Mouse (Mus musculus): ENCODE data around the gene Folr2.
A peak's percentile ranks its signal among the peaks of the same experiment; 100 is the strongest.

Gene Folr2

GRCm38 (mm10) chr7:101857094-101857493 is at the start of gene Folr2:
TSS of gene Folr2 (minus strand) at chr7:101857194.
- no peak for DNase-seq

DNA sequence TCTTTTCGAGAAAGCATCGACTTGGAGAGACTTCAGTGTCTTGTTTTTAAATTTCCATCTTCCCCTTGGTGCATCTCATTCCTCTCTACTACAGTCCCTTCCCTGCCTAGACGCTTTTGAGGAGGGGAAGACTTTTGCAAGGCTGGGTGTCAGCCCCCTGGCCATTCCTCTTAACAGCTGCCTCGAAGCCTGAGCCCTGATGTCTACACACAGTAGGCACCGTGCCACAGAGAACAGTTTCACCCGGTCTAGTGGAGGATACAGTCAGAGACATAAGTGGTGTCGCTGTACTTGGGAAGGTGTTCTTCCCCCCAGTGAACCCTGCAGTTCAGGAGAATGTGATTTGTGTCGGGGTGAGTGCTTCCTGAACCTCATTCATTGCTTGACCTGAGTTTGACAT is 49.7 kb upstream of the Folr2 start:
- no peak for DNase-seq

DNA sequence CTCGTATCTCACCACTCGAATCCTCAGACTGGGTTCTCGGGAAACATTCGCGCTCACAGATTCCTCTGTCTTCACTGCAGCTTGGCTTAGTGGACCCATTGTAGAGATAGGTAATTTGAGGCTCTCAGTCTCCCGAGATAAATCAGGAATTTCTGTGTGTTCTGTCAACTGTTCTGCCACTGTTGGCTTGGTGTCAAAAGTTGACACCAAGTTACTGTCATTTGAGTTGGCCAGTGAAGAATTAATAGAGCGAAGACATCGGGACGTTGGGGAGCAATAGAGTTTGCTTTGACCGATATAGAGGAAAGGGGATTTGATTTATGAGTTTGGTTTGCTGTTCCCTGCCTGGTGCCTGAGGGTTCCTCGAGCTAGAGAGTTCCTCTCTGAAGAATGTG is 49.3 kb upstream of the Folr2 start, which contains the start of gene Tomt:
TSS of gene Tomt (minus strand) at position 73 of the 395 bp plus-strand sequence.
- DNase-seq = no peak

DNA sequence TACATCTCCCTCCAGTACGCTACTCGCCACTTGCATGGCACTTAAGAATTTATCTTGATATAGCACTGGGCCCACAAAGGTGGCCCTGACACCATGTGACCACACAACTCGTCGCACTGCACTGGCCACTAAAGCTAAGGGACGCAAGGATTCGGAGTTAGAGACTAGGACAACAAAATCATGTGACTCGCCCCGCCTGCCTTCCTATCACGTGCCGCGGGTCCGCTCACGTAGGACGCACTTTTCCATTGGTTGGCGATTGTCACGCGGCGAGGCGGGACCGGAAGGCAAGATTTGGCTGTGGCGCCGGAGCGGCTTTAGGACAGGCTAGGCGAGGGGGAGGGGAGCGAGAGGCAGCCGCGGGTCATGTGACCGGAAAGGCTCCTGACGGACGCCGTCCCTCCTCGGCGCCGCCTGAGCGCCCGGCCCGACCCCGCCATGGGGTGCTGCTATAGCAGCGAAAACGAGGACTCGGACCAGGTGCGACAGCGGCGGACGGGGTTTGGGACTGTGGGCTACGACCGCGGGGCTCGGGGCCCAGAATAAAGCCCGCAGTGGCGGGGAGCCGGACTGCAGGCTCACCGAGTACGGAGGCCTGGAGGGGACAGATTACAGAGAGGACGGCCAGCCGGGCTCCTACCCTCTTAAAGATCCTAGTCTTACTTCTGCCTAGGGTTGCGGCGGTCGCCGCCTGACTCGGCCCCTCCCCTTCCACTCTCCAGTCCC is 48.7 kb upstream of the Folr2 start, which contains the start of gene Lamtor1:
TSS of gene Lamtor1 (plus strand) at position 344 of the 726 bp plus-strand sequence.
- DNase-seq = peak; percentile 97 to 98

DNA sequence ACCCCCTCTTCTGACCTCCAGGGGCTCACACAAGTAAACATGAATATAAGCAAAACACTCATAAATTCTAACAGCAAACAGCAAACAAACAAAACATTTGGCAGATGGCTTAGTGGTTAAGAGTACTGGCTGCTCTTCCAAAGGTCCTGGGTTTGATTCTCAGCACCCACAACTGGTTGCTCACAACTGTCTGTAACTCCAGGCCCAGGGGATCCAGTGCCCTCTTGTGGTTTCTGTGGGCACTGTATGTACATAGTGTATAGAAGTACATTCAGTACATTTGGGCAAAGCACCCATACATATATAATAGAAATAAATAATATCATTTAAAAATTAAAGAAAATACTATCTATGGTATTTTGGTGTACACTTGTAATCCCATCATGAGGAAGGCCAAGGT is 45.9 kb upstream of the Folr2 start:
- DNase-seq = no peak

GRCm38 (mm10) chr7:101901969-101902368 is 45.0 kb upstream of the Folr2 start:
- no peak for DNase-seq

- no peak for DNase-seq
These were observed 43.5 kb upstream of the Folr2 start for GRCm38 (mm10) chr7:101900331-101901097.

- DNase-seq = peak; percentile 95 to 97
These were observed 39.4 kb upstream of the Folr2 start for GRCm38 (mm10) chr7:101896104-101897066.

GRCm38 (mm10) chr7:101895695-101896094 is 38.7 kb upstream of the Folr2 start:
- no peak for DNase-seq

GRCm38 (mm10) chr7:101888460-101888859 is 31.5 kb upstream of the Folr2 start:
- DNase-seq = no peak

- no peak for DNase-seq
These were observed 29.3 kb upstream of the Folr2 start for GRCm38 (mm10) chr7:101886274-101886673.

DNA sequence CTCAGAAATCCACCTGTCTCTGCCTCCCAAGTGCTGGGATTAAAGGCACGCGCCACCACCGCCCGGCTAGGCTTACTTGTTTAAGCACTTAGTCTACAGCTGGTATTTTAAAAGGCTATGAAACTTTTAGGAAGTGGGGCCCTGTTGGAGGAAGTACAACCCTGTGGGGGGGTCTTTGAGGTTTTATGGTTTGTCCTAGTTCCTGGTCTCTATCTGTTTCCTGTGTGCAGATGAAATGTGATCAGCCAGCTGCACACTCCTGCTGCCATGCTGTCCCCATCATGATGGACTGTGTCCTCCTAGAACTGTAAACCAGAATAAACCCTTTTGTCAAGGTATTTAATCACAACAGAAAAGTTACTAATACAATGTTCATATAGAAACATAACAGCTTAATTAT is 27.2 kb upstream of the Folr2 start:
- no peak for DNase-seq

- no peak for DNase-seq
These were observed 25.6 kb upstream of the Folr2 start for GRCm38 (mm10) chr7:101882413-101883154.

DNA sequence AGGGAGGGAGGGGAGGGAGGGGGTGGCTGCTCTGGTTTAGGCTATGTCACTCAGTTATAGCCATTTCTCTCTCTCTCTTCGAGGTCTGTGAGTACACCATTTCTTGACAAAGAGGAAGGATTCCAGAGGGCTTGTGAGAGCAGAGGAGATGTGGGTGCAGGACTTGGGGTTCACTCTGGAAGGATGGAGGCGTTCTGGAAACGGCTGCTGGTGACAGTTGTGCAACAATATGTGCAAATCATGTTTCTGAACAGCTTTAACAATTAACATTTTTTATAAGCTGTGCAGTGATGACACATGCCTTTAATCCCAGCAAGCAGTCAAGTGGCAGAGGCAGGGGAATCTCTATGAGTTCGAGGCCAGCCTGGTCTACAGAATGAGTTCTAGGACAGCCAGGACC is 23.9 kb upstream of the Folr2 start:
- no peak for DNase-seq

DNA sequence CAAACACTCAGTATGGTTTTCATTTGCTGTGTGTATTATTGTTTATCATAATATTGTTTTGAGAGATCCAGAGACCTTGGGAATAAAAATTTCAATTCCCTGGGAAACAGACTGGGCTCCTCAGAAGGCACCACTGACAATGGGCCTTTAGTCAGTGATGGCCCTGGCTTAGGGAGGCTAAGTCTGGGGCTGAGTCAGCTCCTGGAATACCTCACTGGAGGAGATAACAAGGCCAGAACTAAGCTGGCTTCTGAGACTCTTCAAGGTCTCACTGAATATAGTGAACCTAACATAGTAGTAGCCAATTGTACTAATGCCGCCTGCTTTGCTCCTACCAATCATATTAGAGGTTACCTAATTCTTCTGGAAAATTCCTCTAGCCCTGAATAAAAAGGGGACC is 19.0 kb upstream of the Folr2 start:
- DNase-seq = no peak

GRCm38 (mm10) chr7:101871296-101871695 is 14.3 kb upstream of the Folr2 start:
- DNase-seq = no peak

GRCm38 (mm10) chr7:101870629-101871028 is 13.6 kb upstream of the Folr2 start, which contains the start of gene Folr1:
TSS of gene Folr1 (minus strand) at chr7:101870788.
- no peak for DNase-seq

DNA sequence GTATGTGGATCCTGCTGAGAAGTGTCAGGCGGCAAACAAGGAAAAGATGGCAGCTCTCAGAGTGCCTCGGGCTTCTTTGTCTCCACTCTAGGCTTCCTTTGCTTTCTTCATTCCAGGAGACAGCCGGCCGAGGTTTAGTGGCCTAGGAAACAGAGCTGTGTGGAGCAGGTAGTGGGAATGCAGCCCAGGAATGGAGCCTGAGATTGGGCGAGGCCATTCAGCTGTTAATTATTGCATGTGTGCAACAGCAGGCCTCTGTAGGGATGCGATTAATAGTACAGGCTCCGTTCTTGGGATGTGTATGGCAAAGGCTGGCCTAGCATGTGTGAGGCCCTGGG is 12.1 kb upstream of the Folr2 start:
- no peak for DNase-seq

DNA sequence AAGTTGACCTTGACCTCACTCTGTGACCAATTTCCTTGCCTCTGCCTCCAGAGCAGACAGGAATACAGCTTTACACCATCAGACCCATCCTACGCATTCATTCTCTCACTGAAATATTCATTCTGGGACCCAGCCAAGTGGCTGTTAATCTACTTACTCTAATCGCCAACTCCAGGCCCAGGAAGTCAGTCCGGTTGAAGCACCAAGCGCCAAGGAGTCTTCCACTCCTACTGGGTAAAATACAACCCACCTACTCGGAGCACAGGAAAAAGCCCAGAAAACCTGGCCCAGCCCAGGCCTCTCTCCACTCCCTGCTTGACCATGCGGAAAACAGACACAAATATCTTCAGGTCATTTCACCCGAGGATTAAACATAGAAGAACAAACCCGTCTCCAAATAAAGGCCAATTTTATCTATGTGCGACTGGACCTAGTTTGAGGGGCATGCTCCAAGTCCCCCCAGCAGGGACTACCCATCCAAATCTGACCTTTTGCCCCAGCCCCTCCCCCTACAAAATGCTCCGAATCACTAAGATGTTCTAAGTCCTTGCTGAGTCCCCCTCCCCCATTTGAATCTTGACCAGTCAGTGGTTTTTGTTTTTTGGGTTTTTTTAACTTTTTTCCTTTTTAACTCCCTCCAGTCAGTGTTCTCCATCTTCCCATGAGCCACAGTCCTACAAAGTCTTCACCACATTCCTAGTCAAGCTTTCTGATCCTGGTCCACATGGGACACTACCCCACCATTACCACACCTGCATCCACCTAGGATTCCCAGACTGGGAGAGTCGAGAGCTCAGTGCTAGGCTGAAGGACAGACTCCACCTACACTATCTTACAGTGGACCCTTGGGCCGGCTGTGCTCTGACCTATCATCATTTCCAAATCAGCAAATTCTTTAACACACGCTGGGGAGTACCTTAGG is 11.5 kb upstream of the Folr2 start:
- DNase-seq = no peak

GRCm38 (mm10) chr7:101867482-101867881 is 10.5 kb upstream of the Folr2 start:
- no peak for DNase-seq

All from thymus, postnatal 36 days (tissue).